16 mouse cellular contexts compared by ENCODE assay signal in the genomic region with DNA sequence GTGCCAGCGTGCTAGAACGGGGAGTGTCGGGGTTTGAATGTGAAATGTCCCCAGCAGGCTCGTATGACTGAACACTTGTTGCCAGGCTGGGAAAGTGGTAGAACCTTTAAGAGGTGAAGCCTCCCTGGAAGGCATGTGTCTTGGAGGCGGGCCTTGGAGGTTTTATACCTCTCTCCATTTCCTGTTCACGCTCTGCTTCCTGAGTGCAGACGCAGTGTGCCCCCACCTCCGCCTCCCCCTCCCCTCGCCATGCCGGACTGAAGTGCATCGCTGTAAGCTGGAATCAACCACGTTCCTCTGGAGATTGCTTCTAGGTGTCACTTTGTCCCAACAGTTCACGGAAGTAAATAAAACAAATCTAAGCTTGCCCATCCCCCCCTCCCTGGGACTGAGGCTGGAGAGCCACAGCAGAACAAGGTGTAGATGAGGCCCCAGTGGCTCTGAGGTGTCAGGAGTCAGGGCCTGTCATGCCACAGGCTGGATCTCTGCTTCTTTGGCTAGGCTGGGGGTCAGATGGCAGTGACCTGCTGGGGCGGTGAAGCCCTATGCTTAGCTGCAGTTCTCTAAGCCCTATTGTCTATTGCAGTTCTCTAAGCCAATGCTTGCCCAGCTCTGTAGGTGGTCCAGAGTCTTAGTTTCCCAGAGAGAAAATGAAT. TPM values are rescaled to one million over a fixed set of nuclear protein-coding genes. Genes with fewer than 3 reads are reported as not detected.
A peak's percentile ranks its signal among the peaks of the same experiment; 100 is the strongest.
DNase-seq lines count a peak whose midpoint lies in the region; ATAC-seq and TF ChIP-seq lines count a peak whose summit lies in the region.
"Had no signal": no experiment of that assay in that cellular context is flagged by ENCODE, and none has a peak within 500 bp of the region (broad histone marks: within the 10 kb centered on the region; RNA-seq: fewer than 3 reads in every experiment).

No protein-coding gene starts in this region.

- H3K27ac ChIP-seq in embryonic facial prominence, embryonic 12.5 days = no peak overlapping the region
- H3K27ac ChIP-seq in limb, embryonic 14.5 days (replicated peaks; ENCODE audit: low read depth, low read length) = no peak overlapping the region

- no peaks in the 10 kb centered on the region for H3K36me3 ChIP-seq in embryonic facial prominence, embryonic 12.5 days
- no peaks in the 10 kb centered on the region for H3K36me3 ChIP-seq in limb, embryonic 14.5 days (ENCODE audit: control insufficient read depth, insufficient read depth, low read length)

- peak overlapping the region; percentile 30; the same call in 1 of the 2 replicates for H3K9ac ChIP-seq in embryonic facial prominence, embryonic 12.5 days
- peak overlapping the region; percentile 43; the same call in 1 of the 2 replicates for H3K9ac ChIP-seq in limb, embryonic 14.5 days (ENCODE audit: low read depth, low read length, severe bottlenecking)
- H3K9ac ChIP-seq: liver, postnatal 0 days had no signal

- peak overlapping the region; percentile 23; the same call in 1 of the 2 replicates for H3K4me2 ChIP-seq in embryonic facial prominence, embryonic 12.5 days (replicated peaks)
- peak overlapping the region; percentile 36 for H3K4me2 ChIP-seq in limb, embryonic 14.5 days (replicated peaks; ENCODE audit: low read depth, low read length, severe bottlenecking)

- intact Hi-C loops in left cerebral cortex, postnatal 4 days (cut with DNase I) = loop anchor here (5.0 to 10.0 kb wide), 2 partner anchors 434 to 626 kb away; no protein-coding TSS in a partner anchor

- no peak for TF ChIP-seq POLR2A in limb, embryonic 14.5 days (IDR thresholded peaks at IDR 0.05; ENCODE audit: borderline replicate concordance, extremely low read depth, insufficient read depth, insufficient read length)

- no peaks in the 10 kb centered on the region for H3K9me3 ChIP-seq in embryonic facial prominence, embryonic 12.5 days
- no peaks in the 10 kb centered on the region for H3K9me3 ChIP-seq in limb, embryonic 14.5 days (ENCODE audit: control insufficient read depth, low read length)

- DNase-seq in left cerebral cortex, postnatal 4 days = peak; percentile 5
- DNase-seq in left cerebral cortex, adult 8-10 months (ENCODE audit: low spot score in 2 of 2) = no peak
- DNase-seq in T-cell, adult 2 months (ENCODE audit: low spot score) = peak; percentile 34
- no peak for DNase-seq in limb, embryonic 14.5 days (ENCODE audit: low spot score)
- no peak for DNase-seq in ovary, postnatal 14 days (ENCODE audit: low spot score)
- no peak for DNase-seq in right cerebral cortex, postnatal 4 days
- DNase-seq in urinary bladder, postnatal 14 days (ENCODE audit: low spot score) = no peak
- DNase-seq: adrenal gland, adult 2 months; cerebellum, adult 11 months; liver, postnatal 0 days; right cerebral cortex, postnatal 25 days had no signal

- ATAC-seq in embryonic facial prominence, embryonic 12.5 days (ENCODE audit: insufficient number of reproducible peaks, insufficient read depth, low FRiP score, low TSS enrichment) = no peak
- ATAC-seq in limb, embryonic 14.5 days (ENCODE audit: low FRiP score, low read depth) = no peak
- ATAC-seq: liver, postnatal 0 days had no signal

- H3K4me3 ChIP-seq in embryonic facial prominence, embryonic 12.5 days = no peak overlapping the region
- H3K4me3 ChIP-seq in limb, embryonic 14.5 days (replicated peaks; ENCODE audit: low read length) = no peak overlapping the region
- H3K4me3 ChIP-seq: myocyte had no signal

- WGBS in embryonic facial prominence, embryonic 12.5 days = 21% methylated on average over 14 of the region's 14 CpGs
- WGBS in limb, embryonic 14.5 days = 21% methylated on average over 13 of the region's 14 CpGs

- H3K27me3 ChIP-seq in embryonic facial prominence, embryonic 12.5 days = peaks cover 32% of the 10 kb centered on the region
- H3K27me3 ChIP-seq in limb, embryonic 14.5 days (ENCODE audit: control insufficient read depth, insufficient read depth, low read length) = no peaks in the 10 kb centered on the region

- peaks cover 6% of the 10 kb centered on the region; the same call in 1 of the 2 replicates for H3K4me1 ChIP-seq in embryonic facial prominence, embryonic 12.5 days
- H3K4me1 ChIP-seq in limb, embryonic 14.5 days (ENCODE audit: control insufficient read depth, insufficient read depth, low read length) = peaks cover 4% of the 10 kb centered on the region

RNA-seq across cellular contexts. Expression of a gene that starts 18.0 kb away (rescaled TPM):
- not detected for total RNA-seq in left cerebral cortex, postnatal 4 days (2021)
- not detected for total RNA-seq in left cerebral cortex, adult 8-10 months (2022)
- polyA plus RNA-seq in embryonic facial prominence, embryonic 12.5 days (2016; fragmentation: Nextera tagmentation; extraction: Ambion mirVana) = not detected in 2 replicates
- polyA plus RNA-seq in limb, embryonic 14.5 days (2012; rRNA removed) = not detected in 2 replicates
- polyA plus RNA-seq in limb, embryonic 14.5 days (2014; fragmentation: Nextera tagmentation; extraction: Ambion mirVana) = not detected in 2 replicates
- total RNA-seq: adrenal gland, adult 2 months; heart, postnatal 25 days; layer of hippocampus, postnatal 14 days; MEL had no signal
- polyA plus RNA-seq: adrenal gland, adult 2 months; liver, postnatal 0 days; myocyte had no signal

RNA-seq across cellular contexts. Expression of a gene that starts 36.6 kb away (rescaled TPM):
- total RNA-seq in left cerebral cortex, postnatal 4 days (2021) = 100 to 1,000 TPM; 130 to 134 TPM
- 100 to 1,000 TPM; 168 to 189 (median 175) TPM for total RNA-seq in left cerebral cortex, adult 8-10 months (2022)
- polyA plus RNA-seq in embryonic facial prominence, embryonic 12.5 days (2016; fragmentation: Nextera tagmentation; extraction: Ambion mirVana) = 32.7 and 33.7 TPM in 2 replicates
- 23.1 and 36.8 TPM in 2 replicates for polyA plus RNA-seq in limb, embryonic 14.5 days (2012; rRNA removed)
- 25.9 and 26.1 TPM in 2 replicates for polyA plus RNA-seq in limb, embryonic 14.5 days (2014; fragmentation: Nextera tagmentation; extraction: Ambion mirVana)

Comparison
In these comparisons a context has a peak if more than half of its experiments do, and no peak if none do; other contexts are left out.
1. DNase-seq: peak in left cerebral cortex, postnatal 4 days (single experiment) and T-cell, adult 2 months (single experiment); none in left cerebral cortex, adult 8-10 months (0 of 2), limb, embryonic 14.5 days (single experiment), ovary, postnatal 14 days (single experiment), right cerebral cortex, postnatal 4 days (single experiment) and urinary bladder, postnatal 14 days (single experiment).